Mouse (Mus musculus) erythroid progenitor cell, adult 5-6 weeks (primary cell): ENCODE measurements around the gene Rbfox2. TPM values are rescaled to one million over a fixed set of nuclear protein-coding genes. Genes with fewer than 3 reads are reported as not detected.
"Not testable (repeated sequence)": the region's sequence is repeated elsewhere in the genome, so short reads cannot be mapped to it uniquely, and the experiment has no call there.

Experiments used
- ATAC-seq: replicated peaks from 2 replicates; pipeline ENCODE4 v1.8.0; 2016; ENCODE audit warnings: moderate number of reproducible peaks, mild to moderate bottlenecking, moderate TSS enrichment, inconsistent platforms; ENCODE audit not compliant: poor library complexity, low FRiP score, severe bottlenecking
- total RNA-seq, 2 experiments: library from RNA; stranded (forward) in 1 of 2; stranded (reverse) in 1 of 2; fragments of 150-400 nt in 1 of 2; fragments of 186-747, 209-891 nt in 1 of 2; gene quantifications; 2 replicates each; pipeline versions ENCODE4 v1.2.3 to v1.2.4; 2015 to 2017; ENCODE audit warnings: low replicate concordance in 2 of 2

Rbfox2 gene
- total RNA-seq, 2 experiments from 2014 or later, result not detected

- ATAC-seq, result no peak
Measured at GRCm38 (mm10) chr15:77085818-77086217, 221.0 kb downstream of the Rbfox2 start.

- ATAC-seq, result no peak
Measured at GRCm38 (mm10) chr15:77081454-77081853, 225.3 kb downstream of the Rbfox2 start.

- no peak for ATAC-seq
Measured at GRCm38 (mm10) chr15:77080684-77081254, 226.0 kb downstream of the Rbfox2 start.

GRCm38 (mm10) chr15:77079890-77080361 lies 226.9 kb downstream of the Rbfox2 start:
- ATAC-seq, result no peak

- ATAC-seq, result no peak
Measured at GRCm38 (mm10) chr15:77079256-77079822, 227.5 kb downstream of the Rbfox2 start.

GRCm38 (mm10) chr15:77078786-77079185 lies 228.0 kb downstream of the Rbfox2 start:
- no peak for ATAC-seq

GRCm38 (mm10) chr15:77077906-77078305 lies 228.9 kb downstream of the Rbfox2 start:
- no peak for ATAC-seq

GRCm38 (mm10) chr15:77076523-77076922 lies 230.3 kb downstream of the Rbfox2 start:
- ATAC-seq, result no peak

- ATAC-seq, result no peak
Measured at GRCm38 (mm10) chr15:77072556-77073163, 234.1 kb downstream of the Rbfox2 start.

DNA sequence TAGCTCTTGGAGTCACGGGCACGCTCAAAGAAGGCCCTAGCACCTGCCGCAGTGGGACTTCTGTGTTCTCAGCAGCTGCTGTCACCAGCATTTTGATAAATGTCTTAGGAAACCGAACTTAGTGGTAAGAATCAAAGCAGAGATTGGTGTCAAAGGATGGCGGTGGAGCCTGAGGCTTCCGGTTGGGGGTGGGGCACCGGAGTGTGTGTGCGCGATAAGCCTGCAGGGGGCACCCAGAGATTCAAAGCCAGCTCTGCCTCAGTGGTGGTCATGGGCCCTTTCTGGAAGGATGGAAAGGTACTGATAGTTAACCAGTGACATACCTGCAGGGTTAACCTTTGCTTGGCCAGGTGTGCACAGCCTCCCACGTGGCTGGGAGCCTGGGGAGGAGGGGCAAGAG lies 235.3 kb downstream of the Rbfox2 start:
- ATAC-seq, result no peak

GRCm38 (mm10) chr15:77070745-77071268 lies 236.0 kb downstream of the Rbfox2 start:
- no peak for ATAC-seq

GRCm38 (mm10) chr15:77069019-77069418 lies 237.8 kb downstream of the Rbfox2 start:
- ATAC-seq, result no peak

GRCm38 (mm10) chr15:77068439-77068861 lies 238.4 kb downstream of the Rbfox2 start:
- no peak for ATAC-seq

GRCm38 (mm10) chr15:77066233-77066632 lies 240.6 kb downstream of the Rbfox2 start:
- ATAC-seq, result no peak

- no peak for ATAC-seq
Measured at GRCm38 (mm10) chr15:77065259-77065852, 241.4 kb downstream of the Rbfox2 start.

- no peak for ATAC-seq
Measured at GRCm38 (mm10) chr15:77062746-77063145, 244.1 kb downstream of the Rbfox2 start.

DNA sequence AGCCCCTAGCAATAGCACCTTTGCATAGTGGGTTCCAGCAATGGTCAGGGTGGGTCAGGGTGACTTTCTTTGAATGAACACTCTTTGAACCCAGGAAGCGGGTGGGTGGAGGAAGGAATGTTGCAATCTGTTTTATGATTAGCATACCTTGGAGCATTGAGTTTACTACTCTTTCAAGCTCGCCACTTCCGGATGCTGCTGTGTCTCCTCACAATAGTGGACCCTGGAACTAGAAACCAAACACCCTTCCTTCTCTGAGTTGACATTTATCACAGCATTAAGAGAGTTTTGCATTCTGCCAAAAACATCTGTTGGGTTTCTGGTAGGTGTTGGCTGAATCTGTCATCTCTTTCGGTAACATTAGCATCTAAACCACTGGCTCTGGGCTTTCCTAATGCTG lies 247.4 kb downstream of the Rbfox2 start:
- ATAC-seq, result not testable (repeated sequence)

DNA sequence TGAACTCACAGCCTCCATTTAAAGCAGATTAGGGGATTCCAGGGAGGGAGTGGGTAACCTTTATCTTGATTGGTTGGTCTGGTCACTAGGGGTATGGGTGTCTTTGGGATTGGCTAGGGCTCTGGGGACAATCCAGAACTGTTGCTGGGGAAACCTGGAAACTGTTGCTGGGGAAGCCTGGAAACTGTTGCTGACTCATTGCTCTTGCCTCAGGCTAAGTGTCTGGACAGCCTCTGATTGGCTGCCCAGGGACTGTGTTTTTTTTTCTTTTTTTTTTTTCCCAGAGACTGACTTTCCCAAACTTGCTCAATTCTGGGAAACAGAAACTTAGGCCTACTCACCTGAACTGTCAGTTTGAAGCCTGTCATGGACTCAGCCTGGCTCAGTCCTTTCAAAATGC lies 248.2 kb downstream of the Rbfox2 start:
- no peak for ATAC-seq

DNA sequence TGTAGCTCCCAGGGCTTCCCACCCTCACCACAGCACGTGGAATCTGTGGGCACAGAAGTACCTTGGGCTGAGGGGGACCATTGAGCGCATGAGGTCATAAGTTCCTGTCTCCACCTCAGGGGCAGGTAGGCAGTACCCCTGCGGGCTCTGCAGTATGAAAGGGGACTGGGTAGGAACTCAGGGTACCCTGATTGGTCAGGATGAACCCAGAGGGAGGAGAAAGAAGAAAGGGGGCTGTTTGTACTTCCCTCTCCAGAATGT lies 250.1 kb downstream of the Rbfox2 start:
- no peak for ATAC-seq

GRCm38 (mm10) chr15:77056001-77056790 lies 250.6 kb downstream of the Rbfox2 start:
- no peak for ATAC-seq
